Mouse (Mus musculus) heart, postnatal 0 days (tissue): ENCODE measurements around the gene Mxra7. TPM values are rescaled to one million over a fixed set of nuclear protein-coding genes. Genes with fewer than 3 reads are reported as not detected.
"Not testable (repeated sequence)": the region's sequence is repeated elsewhere in the genome, so short reads cannot be mapped to it uniquely, and the experiment has no call there.

Experiments used
- ATAC-seq: fragments of 200-750 bp; cut with Nextera tagmentation; 2 replicates; pipeline ENCODE4 v1.8.0; 2017; ENCODE audit warnings: low read depth, moderate number of reproducible peaks, moderate library complexity; ENCODE audit not compliant: insufficient read depth
- DNase-seq: peaks from one replicate; pipeline ENCODE4 v3.0.0-alpha.2; 2016; ENCODE audit warnings: low spot score
- H3K27ac ChIP-seq: fragments of 300-500 bp; sonication (generic); 2 replicates; pipeline ENCODE4 v1.5.1; 2014; ENCODE audit warnings: low read depth, mild to moderate bottlenecking
- H3K27me3 ChIP-seq: fragments of 300-500 bp; sonication (generic); 2 replicates; pipeline ENCODE4 v1.6.1; 2014; ENCODE audit warnings: low read length, mixed read lengths; ENCODE audit not compliant: control insufficient read depth, insufficient read depth
- H3K36me3 ChIP-seq: fragments of 300-500 bp; sonication (generic); replicated peaks from 2 replicates; pipeline ENCODE4 v1.6.1; 2014; ENCODE audit warnings: low read length, mixed read lengths; ENCODE audit not compliant: control insufficient read depth, insufficient read depth
- H3K4me1 ChIP-seq: fragments of 300-500 bp; sonication (generic); 2 replicates; pipeline ENCODE4 v1.6.1; 2014; ENCODE audit warnings: antibody characterized with exemption; ENCODE audit not compliant: control insufficient read depth, insufficient read depth
- H3K4me2 ChIP-seq: fragments of 300-500 bp; sonication (generic); 2 replicates; pipeline ENCODE4 v1.6.1; 2014; ENCODE audit warnings: low read depth, mild to moderate bottlenecking, low read length, moderate library complexity
- H3K4me3 ChIP-seq: fragments of 300-500 bp; sonication (generic); 2 replicates; pipeline ENCODE4 v1.5.1; 2014; ENCODE audit warnings: low read depth, low read length
- H3K9ac ChIP-seq: fragments of 300-500 bp; sonication (generic); replicated peaks from 2 replicates; pipeline ENCODE4 v1.6.1; 2014; ENCODE audit warnings: low read depth, low read length, mixed read lengths
- H3K9me3 ChIP-seq: fragments of 300-500 bp; sonication (generic); replicated peaks from 2 replicates; pipeline ENCODE4 v1.6.1; 2016; ENCODE audit warnings: low read length; ENCODE audit not compliant: control insufficient read depth
- CTCF ChIP-seq: IDR thresholded peaks from 2 replicates; pipeline ENCODE4 v1.5.1; 2016; ENCODE audit warnings: antibody characterized with exemption, control low read depth, low read depth
- EP300 ChIP-seq: IDR thresholded peaks from 2 replicates; pipeline ENCODE4 v1.6.1; 2016; ENCODE audit warnings: antibody characterized with exemption, low read depth
- WGBS: fragments of 180-500 bp; shearing (Covaris S2); extraction: QIAGEN DNeasy Blood & Tissue Kit; methylation state at CpG from one replicate; pipeline ENCODE4 v1.1.7; 2014; 5-methylcytosine and 5-hydroxymethylcytosine counted together
- polyA plus RNA-seq: library from polyadenylated mRNA; unstranded; fragments of >200 nt; fragmentation: Nextera tagmentation; extraction: Ambion mirVana; gene quantifications from 2 replicates; pipeline ENCODE4 v1.2.1, GENCODE M21; 2015
- total RNA-seq: library from RNA; depleted of rRNA; stranded (reverse); fragments of >200 nt; gene quantifications from 2 replicates; pipeline ENCODE4 v1.2.3, GENCODE M21; 2014; ENCODE audit warnings: low replicate concordance

The Mxra7 gene
- total and polyA plus RNA-seq, 2 experiments from 2014 or later = 6.3 to 21.7 TPM

GRCm38 (mm10) chr11:116849587-116849986, 21.7 kb upstream of the Mxra7 start:
- no peak overlapping the region for H3K4me2 ChIP-seq
- H3K27ac ChIP-seq = no peak overlapping the region
- H3K9ac ChIP-seq = no peak overlapping the region
- peaks cover 8% of the 10 kb centered on the region; the same call in 1 of the 2 replicates for H3K4me1 ChIP-seq
- H3K36me3 ChIP-seq = peaks cover 50% of the 10 kb centered on the region
- H3K4me3 ChIP-seq = no peak overlapping the region
- H3K9me3 ChIP-seq = no peaks in the 10 kb centered on the region
- H3K27me3 ChIP-seq = no peaks in the 10 kb centered on the region
- no peak for TF ChIP-seq EP300
- TF ChIP-seq CTCF = no peak
- ATAC-seq (no peak), DNase-seq (no peak)

- ATAC-seq, H3K9ac ChIP-seq, DNase-seq, H3K4me1 ChIP-seq, H3K4me2 ChIP-seq, H3K27me3 ChIP-seq, H3K4me3 ChIP-seq, H3K27ac ChIP-seq, H3K9me3 ChIP-seq: not testable (repeated sequence)
- WGBS = 59% methylated on average over 2 of the region's 2 CpGs
- H3K36me3 ChIP-seq = peaks cover 50% of the 10 kb centered on the region
Measured at GRCm38 (mm10) chr11:116848877-116849178, 21.0 kb upstream of the Mxra7 start.

GRCm38 (mm10) chr11:116848086-116848876, 20.4 kb upstream of the Mxra7 start:
- Histone ChIP-seq H3K27me3 (no peaks in the 10 kb centered on the region), H3K9ac (no peak overlapping the region), H3K4me1 (peaks cover 9% of the 10 kb centered on the region), H3K36me3 (peaks cover 50% of the 10 kb centered on the region), H3K4me3 (no peak overlapping the region), H3K4me2 (no peak overlapping the region), H3K9me3 (no peaks in the 10 kb centered on the region), H3K27ac (0 out of 2 replicates have a peak overlapping the region, but pooled peaks have one; percentile 3)
- TF ChIP-seq EP300 (no peak), CTCF (no peak)
- ATAC-seq (no peak), DNase-seq (no peak)
- WGBS = 79% methylated on average over 5 of the region's 5 CpGs

- WGBS = 90% methylated on average over 3 of the region's 3 CpGs
- H3K9me3 ChIP-seq = no peaks in the 10 kb centered on the region
- no peak overlapping the region for H3K27ac ChIP-seq
- H3K4me1 ChIP-seq = peaks cover 9% of the 10 kb centered on the region
- peaks cover 50% of the 10 kb centered on the region for H3K36me3 ChIP-seq
- H3K4me3 ChIP-seq = no peak overlapping the region
- ATAC-seq = no peak
- H3K27me3 ChIP-seq = no peaks in the 10 kb centered on the region
- H3K4me2 ChIP-seq = no peak overlapping the region
- 0 out of 2 replicates have a peak overlapping the region, but pooled peaks have one; percentile 19 for H3K9ac ChIP-seq
- DNase-seq = no peak
- TF ChIP-seq CTCF (no peak), EP300 (no peak)
Measured at GRCm38 (mm10) chr11:116847187-116848085, 19.6 kb upstream of the Mxra7 start.

GRCm38 (mm10) chr11:116846593-116847181, 18.8 kb upstream of the Mxra7 start:
- H3K4me2 ChIP-seq = no peak overlapping the region
- no peak overlapping the region for H3K27ac ChIP-seq
- 85% methylated on average over 4 of the region's 4 CpGs for WGBS
- ATAC-seq (no peak), DNase-seq (no peak)
- H3K4me3 ChIP-seq = no peak overlapping the region
- peaks cover 48% of the 10 kb centered on the region for H3K36me3 ChIP-seq
- no peak for TF ChIP-seq EP300
- TF ChIP-seq CTCF = no peak
- H3K27me3 ChIP-seq = no peaks in the 10 kb centered on the region
- H3K4me1 ChIP-seq = peaks cover 11% of the 10 kb centered on the region
- no peaks in the 10 kb centered on the region for H3K9me3 ChIP-seq
- no peak overlapping the region for H3K9ac ChIP-seq
